Mouse (Mus musculus) layer of hippocampus, postnatal 14 days (tissue): ENCODE measurements around the gene Kcnh2. TPM values are rescaled to one million over a fixed set of nuclear protein-coding genes. Genes with fewer than 3 reads are reported as not detected.
"Not testable (repeated sequence)": the region's sequence is repeated elsewhere in the genome, so short reads cannot be mapped to it uniquely, and the experiment has no call there.

ENCODE experiments used
- DNase-seq, 2 experiments: peaks; one replicate each; pipeline ENCODE4 v3.0.0; 2021 to 2022; ENCODE audit warnings: low spot score in 2 of 2, mixed read lengths in 1 of 2
- long read RNA-seq, 2 experiments: library from polyadenylated mRNA; stranded (forward); transcript quantifications; one replicate each; pipeline ENCODE4 v2.0.0; 2021
- total RNA-seq, 2 experiments: library from RNA; stranded (reverse); gene quantifications; 2 replicates each; pipeline ENCODE4 v1.2.3; 2021

Gene Kcnh2
- total RNA-seq = 10 to 100 TPM; 17.9 to 19.2 TPM
- long read RNA-seq, experiment 1, full-length matches to known transcripts = 7 of 8 reads
- long read RNA-seq, experiment 1, partial matches to known transcripts = 0 of 8 reads
- long read RNA-seq, experiment 1, other reads (novel, unspliced or antisense) = 1 of 8 reads
- long read RNA-seq, experiment 2, full-length matches to known transcripts = 10 of 14 reads
- long read RNA-seq, experiment 2, partial matches to known transcripts = 1 of 14 reads
- long read RNA-seq, experiment 2, other reads (novel, unspliced or antisense) = 3 of 14 reads

- DNase-seq = no peak
Observed at GRCm38 (mm10) chr5:24351278-24351677, at the start of gene Kcnh2. Gene Kcnh2 (minus strand): TSS chr5:24351604.

- no peak for DNase-seq
Observed at GRCm38 (mm10) chr5:24400362-24400761, 49.0 kb upstream of the Kcnh2 start.

GRCm38 (mm10) chr5:24399686-24400085 lies 48.3 kb upstream of the Kcnh2 start:
- DNase-seq = no peak

- not testable (repeated sequence) for DNase-seq
Observed at GRCm38 (mm10) chr5:24396254-24396653, 44.9 kb upstream of the Kcnh2 start.

GRCm38 (mm10) chr5:24394165-24394894 lies 42.9 kb upstream of the Kcnh2 start:
- DNase-seq = peak; percentile 96 to 98

GRCm38 (mm10) chr5:24393392-24393997 lies 42.1 kb upstream of the Kcnh2 start, which contains the start of gene Abcb8:
Gene Abcb8 (plus strand): TSS chr5:24393663.
- peak; percentile 86 to 90 for DNase-seq

- no peak for DNase-seq
Observed at GRCm38 (mm10) chr5:24392724-24393123, 41.3 kb upstream of the Kcnh2 start.

- DNase-seq = no peak
Observed at GRCm38 (mm10) chr5:24391864-24392263, 40.5 kb upstream of the Kcnh2 start, which contains the start of gene Atg9b. Gene Atg9b (minus strand): TSS chr5:24392143.

- no peak for DNase-seq
Observed at GRCm38 (mm10) chr5:24389658-24390020, 38.2 kb upstream of the Kcnh2 start.

- DNase-seq = no peak
Observed at GRCm38 (mm10) chr5:24389011-24389657, 37.7 kb upstream of the Kcnh2 start.

- no peak for DNase-seq
Observed at GRCm38 (mm10) chr5:24388246-24388915, 37.0 kb upstream of the Kcnh2 start.

- peak; percentile 34 to 46 for DNase-seq
Observed at GRCm38 (mm10) chr5:24387264-24388241, 36.1 kb upstream of the Kcnh2 start.

GRCm38 (mm10) chr5:24385887-24386550 lies 34.6 kb upstream of the Kcnh2 start:
- no peak for DNase-seq

GRCm38 (mm10) chr5:24385374-24385773 lies 34.0 kb upstream of the Kcnh2 start:
- DNase-seq = no peak

- DNase-seq = peak; percentile 32 to 51
Observed at GRCm38 (mm10) chr5:24384407-24384806, 33.0 kb upstream of the Kcnh2 start.

GRCm38 (mm10) chr5:24383026-24383859 lies 31.8 kb upstream of the Kcnh2 start:
- peak; percentile 91 for DNase-seq

GRCm38 (mm10) chr5:24381988-24382387 lies 30.6 kb upstream of the Kcnh2 start:
- DNase-seq = no peak

- no peak for DNase-seq
Observed at GRCm38 (mm10) chr5:24381486-24381885, 30.1 kb upstream of the Kcnh2 start.
